Mouse (Mus musculus): ENCODE results near the gene Dusp14. TPM values are rescaled to one million over a fixed set of nuclear protein-coding genes. Genes with fewer than 3 reads are reported as not detected.

Dusp14 gene
- polyA plus RNA-seq, 1 experiment from 2014 or later, result 21.9 TPM

GRCm38 (mm10) chr11:84095084-84095483 lies 26.0 kb upstream of the Dusp14 start:
- Histone ChIP-seq H3K4me1 (ENCODE audit: control insufficient read depth, insufficient read depth, low read length) (no peaks in the 10 kb centered on the region), H3K4me2 (replicated peaks; ENCODE audit: low read depth, low read length) (no peak overlapping the region), H3K9me3 (ENCODE audit: control insufficient read depth, low read depth, low read length) (no peaks in the 10 kb centered on the region), H3K27ac (ENCODE audit: low read length) (no peak overlapping the region), H3K4me3 (ENCODE audit: low read depth, low read length) (no peak overlapping the region), H3K27me3 (ENCODE audit: control insufficient read depth, insufficient read depth, low read length) (no peaks in the 10 kb centered on the region), H3K36me3 (ENCODE audit: control insufficient read depth, insufficient read depth, low read length) (peaks cover 31% of the 10 kb centered on the region), H3K9ac (replicated peaks; ENCODE audit: low read depth, low read length) (no peak overlapping the region)
- 89% methylated on average over 4 of the region's 4 CpGs for WGBS
- ATAC-seq (ENCODE audit: insufficient number of reproducible peaks, insufficient read depth, low FRiP score, low read depth), result no peak

GRCm38 (mm10) chr11:84090572-84090971 lies 21.5 kb upstream of the Dusp14 start:
- WGBS, result 85% methylated on average over 8 of the region's 8 CpGs
- no peak overlapping the region for H3K4me3 ChIP-seq (ENCODE audit: low read depth, low read length)
- no peak overlapping the region for H3K27ac ChIP-seq (ENCODE audit: low read length)
- peaks cover 39% of the 10 kb centered on the region for H3K36me3 ChIP-seq (ENCODE audit: control insufficient read depth, insufficient read depth, low read length)
- ATAC-seq (ENCODE audit: insufficient number of reproducible peaks, insufficient read depth, low FRiP score, low read depth), result no peak
- H3K4me2 ChIP-seq (replicated peaks; ENCODE audit: low read depth, low read length), result no peak overlapping the region
- no peaks in the 10 kb centered on the region for H3K27me3 ChIP-seq (ENCODE audit: control insufficient read depth, insufficient read depth, low read length)
- H3K4me1 ChIP-seq (ENCODE audit: control insufficient read depth, insufficient read depth, low read length), result no peaks in the 10 kb centered on the region
- H3K9ac ChIP-seq (replicated peaks; ENCODE audit: low read depth, low read length), result no peak overlapping the region
- no peaks in the 10 kb centered on the region for H3K9me3 ChIP-seq (ENCODE audit: control insufficient read depth, low read depth, low read length)

GRCm38 (mm10) chr11:84081901-84082300 lies 12.8 kb upstream of the Dusp14 start:
- Histone ChIP-seq H3K4me1 (ENCODE audit: control insufficient read depth, insufficient read depth, low read length) (no peaks in the 10 kb centered on the region), H3K4me2 (replicated peaks; ENCODE audit: low read depth, low read length) (no peak overlapping the region), H3K4me3 (ENCODE audit: low read depth, low read length) (no peak overlapping the region), H3K27ac (ENCODE audit: low read length) (no peak overlapping the region), H3K9ac (replicated peaks; ENCODE audit: low read depth, low read length) (no peak overlapping the region), H3K36me3 (ENCODE audit: control insufficient read depth, insufficient read depth, low read length) (peaks cover 12% of the 10 kb centered on the region), H3K9me3 (ENCODE audit: control insufficient read depth, low read depth, low read length) (no peaks in the 10 kb centered on the region), H3K27me3 (ENCODE audit: control insufficient read depth, insufficient read depth, low read length) (no peaks in the 10 kb centered on the region)
- ATAC-seq (ENCODE audit: insufficient number of reproducible peaks, insufficient read depth, low FRiP score, low read depth), result no peak
- 90% methylated on average over 5 of the region's 5 CpGs for WGBS

GRCm38 (mm10) chr11:84080327-84080726 lies 11.3 kb upstream of the Dusp14 start:
- Histone ChIP-seq H3K4me2 (replicated peaks; ENCODE audit: low read depth, low read length) (no peak overlapping the region), H3K27ac (ENCODE audit: low read length) (no peak overlapping the region), H3K4me1 (ENCODE audit: control insufficient read depth, insufficient read depth, low read length) (no peaks in the 10 kb centered on the region), H3K27me3 (ENCODE audit: control insufficient read depth, insufficient read depth, low read length) (no peaks in the 10 kb centered on the region), H3K4me3 (ENCODE audit: low read depth, low read length) (no peak overlapping the region), H3K9ac (replicated peaks; ENCODE audit: low read depth, low read length) (no peak overlapping the region), H3K36me3 (ENCODE audit: control insufficient read depth, insufficient read depth, low read length) (peaks cover 12% of the 10 kb centered on the region; the same call in 1 of the 2 replicates), H3K9me3 (ENCODE audit: control insufficient read depth, low read depth, low read length) (no peaks in the 10 kb centered on the region)
- ATAC-seq (ENCODE audit: insufficient number of reproducible peaks, insufficient read depth, low FRiP score, low read depth), result no peak
- 82% methylated on average over 3 of the region's 3 CpGs for WGBS

DNA sequence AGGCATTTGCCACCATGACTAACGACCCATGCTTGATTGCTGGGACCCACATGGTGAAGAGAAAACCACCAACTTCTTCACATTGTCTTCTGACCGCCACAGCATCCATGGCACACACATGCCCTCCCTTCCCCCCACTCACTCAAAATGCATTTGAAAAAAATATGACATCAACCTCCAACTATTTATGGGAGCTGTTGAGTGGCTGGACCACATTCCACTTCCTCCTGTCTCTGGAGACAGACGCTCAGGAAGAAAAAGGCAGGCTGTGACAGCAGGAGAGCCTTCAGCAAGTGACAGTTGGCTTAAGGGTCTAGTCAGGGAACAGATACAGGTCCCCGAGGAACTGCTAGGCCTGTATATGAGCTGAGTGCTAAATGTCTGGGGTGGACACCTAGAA lies 10.8 kb upstream of the Dusp14 start:
- Histone ChIP-seq H3K4me1 (ENCODE audit: control insufficient read depth, insufficient read depth, low read length) (no peaks in the 10 kb centered on the region), H3K27ac (ENCODE audit: low read length) (no peak overlapping the region), H3K4me2 (replicated peaks; ENCODE audit: low read depth, low read length) (no peak overlapping the region), H3K36me3 (ENCODE audit: control insufficient read depth, insufficient read depth, low read length) (peaks cover 12% of the 10 kb centered on the region; the same call in 1 of the 2 replicates), H3K9ac (replicated peaks; ENCODE audit: low read depth, low read length) (no peak overlapping the region), H3K9me3 (ENCODE audit: control insufficient read depth, low read depth, low read length) (no peaks in the 10 kb centered on the region), H3K27me3 (ENCODE audit: control insufficient read depth, insufficient read depth, low read length) (no peaks in the 10 kb centered on the region), H3K4me3 (ENCODE audit: low read depth, low read length) (no peak overlapping the region)
- 69% methylated on average over 4 of the region's 4 CpGs for WGBS
- no peak for ATAC-seq (ENCODE audit: insufficient number of reproducible peaks, insufficient read depth, low FRiP score, low read depth)

DNA sequence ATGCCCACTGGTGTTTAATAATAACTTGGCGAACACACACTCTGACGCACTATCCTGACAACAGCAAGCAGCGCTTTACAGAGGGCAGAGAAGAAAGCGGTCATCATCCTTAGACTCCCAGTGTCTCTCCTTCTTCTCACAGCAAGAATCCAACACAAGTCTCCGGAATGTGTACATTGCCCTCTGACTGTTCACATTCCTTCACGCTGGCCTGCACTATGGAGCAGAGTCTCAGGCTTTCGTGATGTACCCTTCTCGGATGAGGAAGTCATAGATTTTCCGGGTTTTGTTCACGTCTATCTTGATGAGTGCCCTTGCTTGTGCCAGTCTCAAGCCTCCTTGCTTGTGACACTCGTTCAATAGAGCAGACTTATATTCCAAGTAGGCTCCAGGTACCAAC lies 10.3 kb upstream of the Dusp14 start:
- Histone ChIP-seq H3K9me3 (ENCODE audit: control insufficient read depth, low read depth, low read length) (no peaks in the 10 kb centered on the region), H3K27ac (ENCODE audit: low read length) (no peak overlapping the region), H3K4me3 (ENCODE audit: low read depth, low read length) (no peak overlapping the region), H3K4me2 (replicated peaks; ENCODE audit: low read depth, low read length) (no peak overlapping the region), H3K9ac (replicated peaks; ENCODE audit: low read depth, low read length) (no peak overlapping the region), H3K4me1 (ENCODE audit: control insufficient read depth, insufficient read depth, low read length) (peaks cover 2% of the 10 kb centered on the region; the same call in 1 of the 2 replicates), H3K36me3 (ENCODE audit: control insufficient read depth, insufficient read depth, low read length) (peaks cover 12% of the 10 kb centered on the region; the same call in 1 of the 2 replicates), H3K27me3 (ENCODE audit: control insufficient read depth, insufficient read depth, low read length) (no peaks in the 10 kb centered on the region)
- no peak for ATAC-seq (ENCODE audit: insufficient number of reproducible peaks, insufficient read depth, low FRiP score, low read depth)
- WGBS, result 89% methylated on average over 11 of the region's 11 CpGs

DNA sequence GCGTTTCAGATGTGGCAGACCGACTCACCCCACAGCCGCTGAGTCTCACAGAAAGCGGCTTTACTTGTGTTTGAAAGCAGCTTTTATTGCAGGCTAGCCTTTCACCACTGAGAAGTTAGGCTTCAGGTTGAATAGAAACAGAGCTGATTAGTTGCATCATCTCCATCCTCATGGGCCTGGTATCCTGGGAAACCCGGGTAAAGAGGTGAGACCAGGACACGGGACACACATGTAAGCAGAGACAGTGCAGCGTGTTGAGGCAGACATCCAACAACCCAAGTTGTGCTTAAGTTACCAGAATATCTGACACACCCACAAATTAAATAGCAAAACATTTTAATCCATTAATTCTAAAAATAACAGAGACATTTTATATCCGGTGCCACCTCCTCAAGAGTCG lies 9.5 kb upstream of the Dusp14 start:
- peaks cover 8% of the 10 kb centered on the region; the same call in 1 of the 2 replicates for H3K36me3 ChIP-seq (ENCODE audit: control insufficient read depth, insufficient read depth, low read length)
- no peaks in the 10 kb centered on the region for H3K27me3 ChIP-seq (ENCODE audit: control insufficient read depth, insufficient read depth, low read length)

DNA sequence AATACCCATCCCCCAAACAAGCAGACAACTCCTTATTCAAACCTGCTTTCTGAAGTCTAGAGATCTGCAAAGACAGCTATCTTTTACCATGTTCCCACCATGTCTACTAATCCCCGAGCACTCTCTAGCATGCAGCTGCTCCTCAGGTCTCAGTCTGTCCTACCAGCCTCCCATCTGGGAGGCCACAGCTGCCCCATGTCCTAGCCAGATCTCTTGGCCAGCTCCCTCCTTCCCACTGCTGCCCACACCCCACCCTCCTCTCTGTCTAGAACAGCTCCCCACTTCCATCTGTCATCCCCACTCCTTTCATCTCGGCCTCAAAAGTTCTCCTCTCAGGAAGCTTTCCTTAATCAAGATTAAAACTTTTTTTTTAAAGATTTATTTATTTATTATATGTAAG lies 7.9 kb upstream of the Dusp14 start:
- Histone ChIP-seq H3K27ac (ENCODE audit: low read length) (no peak overlapping the region), H3K9ac (replicated peaks; ENCODE audit: low read depth, low read length) (no peak overlapping the region), H3K4me2 (replicated peaks; ENCODE audit: low read depth, low read length) (no peak overlapping the region), H3K27me3 (ENCODE audit: control insufficient read depth, insufficient read depth, low read length) (no peaks in the 10 kb centered on the region), H3K4me1 (ENCODE audit: control insufficient read depth, insufficient read depth, low read length) (peaks cover 19% of the 10 kb centered on the region), H3K4me3 (ENCODE audit: low read depth, low read length) (no peak overlapping the region), H3K36me3 (ENCODE audit: control insufficient read depth, insufficient read depth, low read length) (0 out of 2 replicates have a peak, but pooled peaks cover 8% of the 10 kb centered on the region), H3K9me3 (ENCODE audit: control insufficient read depth, low read depth, low read length) (no peaks in the 10 kb centered on the region)
- WGBS, result 63% methylated on average over 2 of the region's 2 CpGs
- ATAC-seq (ENCODE audit: insufficient number of reproducible peaks, insufficient read depth, low FRiP score, low read depth), result no peak

More for the DNA sequence above, 9.5 kb upstream of the Dusp14 start:
- Histone ChIP-seq H3K4me3 (ENCODE audit: low read depth, low read length) (no peak overlapping the region), H3K9me3 (ENCODE audit: control insufficient read depth, low read depth, low read length) (no peaks in the 10 kb centered on the region), H3K4me1 (ENCODE audit: control insufficient read depth, insufficient read depth, low read length) (peaks cover 10% of the 10 kb centered on the region), H3K9ac (replicated peaks; ENCODE audit: low read depth, low read length) (no peak overlapping the region), H3K27ac (ENCODE audit: low read length) (no peak overlapping the region), H3K4me2 (replicated peaks; ENCODE audit: low read depth, low read length) (no peak overlapping the region)
- no peak for ATAC-seq (ENCODE audit: insufficient number of reproducible peaks, insufficient read depth, low FRiP score, low read depth)
- WGBS, result 91% methylated on average over 9 of the region's 9 CpGs

Measured in stomach, embryonic 14.5 days (tissue).